Mouse (Mus musculus) lung, adult 2 months (tissue): Measurements from ENCODE around the gene Arid4a. TPM values are rescaled to one million over a fixed set of nuclear protein-coding genes. Genes with fewer than 3 reads are reported as not detected.

Experiments used
- DNase-seq: peaks from one replicate; pipeline ENCODE4 v3.0.0; 2022
- H3K4me1 ChIP-seq: fragments of 200-500 bp; 2 replicates; pipeline ENCODE4 v1.6.1; 2011; ENCODE audit warnings: low read length; ENCODE audit not compliant: control insufficient read depth, insufficient read depth
- H3K4me3 ChIP-seq: fragments of 200-500 bp; replicated peaks from 2 replicates; pipeline ENCODE3; 2011; ENCODE audit warnings: low read depth, mild to moderate bottlenecking, control low read depth, low read length; ENCODE audit errors: extremely low read depth
- CTCF ChIP-seq: fragments of 200-500 bp; IDR thresholded peaks from 2 replicates; pipeline ENCODE4 v1.5.1; 2011; ENCODE audit warnings: mild to moderate bottlenecking, low read length, control low read depth; ENCODE audit not compliant: insufficient read depth
- POLR2A ChIP-seq: fragments of 200-500 bp; IDR thresholded peaks from 2 replicates; pipeline ENCODE4 v1.6.1; 2011; ENCODE audit warnings: low read depth, mild to moderate bottlenecking, control low read depth, low read length, borderline replicate concordance; ENCODE audit errors: extremely low read depth
- WGBS: fragments of 180-500 bp; shearing (Covaris S2); methylation state at CpG from one replicate; pipeline ENCODE4 v1.1.7; 2018; 5-methylcytosine and 5-hydroxymethylcytosine counted together
- polyA plus RNA-seq: library from polyadenylated mRNA; depleted of rRNA; stranded (reverse); fragments of >200 nt; gene quantifications from 2 replicates; pipeline ENCODE4 v1.2.3, GENCODE M21; 2012

Gene Arid4a
- polyA plus RNA-seq, 1 experiment, result 5.4 TPM

GRCm38 (mm10) chr12:71048117-71048516 is 32.3 kb downstream of the Arid4a start:
- WGBS, result 0% methylated on average over 7 of the region's 7 CpGs
- TF ChIP-seq POLR2A (no peak), CTCF (no peak)
- Histone ChIP-seq H3K4me1 (peaks cover 19% of the 10 kb centered on the region), H3K4me3 (peak overlapping the region; percentile 44)
- DNase-seq, result peak; percentile 78

GRCm38 (mm10) chr12:71048561-71048960 is 32.8 kb downstream of the Arid4a start:
- DNase-seq, result no peak
- Histone ChIP-seq H3K4me3 (no peak overlapping the region), H3K4me1 (peaks cover 20% of the 10 kb centered on the region)
- TF ChIP-seq CTCF (no peak), POLR2A (no peak)
- WGBS, result 29% methylated on average over 1 of the region's 1 CpGs

DNA sequence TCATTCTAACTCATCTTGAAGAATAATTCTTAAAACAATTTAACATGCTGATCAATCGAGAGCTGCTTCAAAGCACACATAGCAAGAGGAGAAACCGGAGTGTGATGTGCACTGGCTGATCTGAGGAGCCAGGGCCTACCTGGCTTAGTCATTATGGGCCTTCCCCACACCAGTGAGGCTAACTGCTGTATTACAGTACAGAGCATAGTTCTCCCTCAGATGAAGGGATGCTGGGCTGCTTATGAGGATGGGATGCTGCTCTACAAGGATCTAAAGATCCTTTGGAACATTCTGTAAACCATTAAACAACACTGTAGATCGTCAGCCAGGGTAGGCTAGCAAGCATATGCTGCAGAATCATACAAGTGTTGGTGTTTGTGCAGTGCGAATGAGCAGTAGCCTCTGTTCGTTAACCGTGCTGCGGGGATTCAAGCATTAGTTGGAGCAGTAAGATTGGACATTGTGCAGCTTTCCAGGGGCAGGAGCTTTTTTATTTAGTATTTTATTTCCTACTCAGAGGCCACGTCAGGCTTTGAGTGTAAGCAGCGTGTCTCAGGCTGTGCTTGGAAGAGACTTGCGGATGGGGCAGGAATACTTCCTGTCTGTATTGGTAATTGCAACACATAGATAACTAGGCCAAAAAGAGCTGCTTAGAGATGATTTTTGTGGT is 33.9 kb downstream of the Arid4a start:
- TF ChIP-seq CTCF, result no peak
- TF ChIP-seq POLR2A, result no peak
- DNase-seq, result no peak
- H3K4me1 ChIP-seq, result peaks cover 20% of the 10 kb centered on the region
- peak overlapping the region; percentile 5 for H3K4me3 ChIP-seq
- WGBS, result 53% methylated on average over 10 of the region's 10 CpGs

DNA sequence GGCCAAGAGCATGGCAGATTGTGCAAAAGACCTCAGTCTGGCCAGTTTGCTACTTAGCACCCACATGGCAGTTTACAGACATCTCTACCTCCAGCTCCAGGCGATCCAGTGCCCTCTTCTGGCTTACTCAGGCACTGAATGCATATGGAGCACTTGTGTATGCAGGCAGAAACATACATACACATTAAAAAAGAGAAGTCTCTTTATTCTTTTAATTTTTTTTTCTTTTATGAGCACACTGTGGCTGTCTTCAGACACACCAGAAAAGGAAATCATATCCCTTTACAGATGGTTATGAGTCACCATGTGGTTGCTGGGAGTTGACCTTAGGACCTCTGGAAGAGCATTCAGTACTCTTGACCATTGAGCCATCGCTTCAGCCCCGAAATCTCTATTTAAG is 35.3 kb downstream of the Arid4a start:
- no peak overlapping the region for H3K4me3 ChIP-seq
- H3K4me1 ChIP-seq, result peaks cover 20% of the 10 kb centered on the region
- TF ChIP-seq CTCF, result peak; percentile 82
- no peak for TF ChIP-seq POLR2A
- WGBS, result 39% methylated on average over 3 of the region's 3 CpGs
- peak; percentile 29 for DNase-seq

- Histone ChIP-seq H3K4me1 (peaks cover 20% of the 10 kb centered on the region), H3K4me3 (no peak overlapping the region)
- TF ChIP-seq CTCF (no peak), POLR2A (no peak)
- no peak for DNase-seq
- WGBS, result 72% methylated on average over 7 of the region's 7 CpGs
These were observed 36.7 kb downstream of the Arid4a start for GRCm38 (mm10) chr12:71052341-71052995.

DNA sequence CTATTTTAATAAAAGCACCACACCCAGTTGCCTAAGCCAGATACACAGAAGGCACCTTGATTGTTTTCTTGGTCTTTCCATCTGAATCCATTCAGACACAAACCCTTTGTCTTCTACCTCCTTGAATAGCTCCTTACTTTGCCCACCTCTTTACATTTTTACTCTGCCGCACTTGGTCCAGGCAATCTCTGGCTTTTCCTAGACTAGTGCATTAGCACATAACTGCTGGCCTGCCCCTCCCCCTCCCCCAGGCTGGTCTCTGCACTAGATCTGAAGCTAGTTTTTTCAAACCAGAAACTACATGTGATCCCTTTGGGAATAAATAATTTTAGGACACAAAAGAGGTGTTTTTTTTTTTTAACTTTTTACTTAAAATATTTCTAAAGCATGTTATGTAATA is 37.2 kb downstream of the Arid4a start:
- 53% methylated on average over 1 of the region's 1 CpGs for WGBS
- H3K4me3 ChIP-seq, result no peak overlapping the region
- peaks cover 16% of the 10 kb centered on the region for H3K4me1 ChIP-seq
- TF ChIP-seq CTCF (no peak), POLR2A (no peak)
- DNase-seq, result no peak

- Histone ChIP-seq H3K4me1 (peaks cover 13% of the 10 kb centered on the region), H3K4me3 (no peak overlapping the region)
- DNase-seq, result no peak
- no peak for TF ChIP-seq CTCF
- WGBS, result 74% methylated on average over 1 of the region's 1 CpGs
These were observed 37.7 kb downstream of the Arid4a start for GRCm38 (mm10) chr12:71053486-71053885.

DNA sequence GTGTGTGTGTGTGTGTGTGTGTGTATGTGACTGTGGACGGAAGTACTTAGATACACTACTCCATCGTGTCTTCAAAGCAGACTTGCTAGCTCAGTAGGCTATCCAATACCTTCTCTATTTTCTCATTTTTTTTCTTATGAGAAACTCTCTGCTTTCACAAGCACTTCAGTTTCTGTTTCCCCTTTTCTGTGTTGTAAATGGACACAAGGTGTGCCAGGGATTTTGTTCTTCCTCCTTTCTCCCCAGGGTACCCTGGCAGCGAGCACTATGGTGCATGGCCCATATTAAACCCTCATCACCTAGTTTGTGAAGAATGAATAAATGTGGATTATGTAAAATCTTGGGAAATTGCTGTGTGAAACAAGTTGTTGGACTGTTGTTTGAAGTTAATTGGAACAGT is 39.7 kb downstream of the Arid4a start:
- 70% methylated on average over 3 of the region's 3 CpGs for WGBS
- Histone ChIP-seq H3K4me1 (peaks cover 6% of the 10 kb centered on the region), H3K4me3 (no peak overlapping the region)
- DNase-seq, result no peak
- TF ChIP-seq POLR2A (no peak), CTCF (no peak)

DNA sequence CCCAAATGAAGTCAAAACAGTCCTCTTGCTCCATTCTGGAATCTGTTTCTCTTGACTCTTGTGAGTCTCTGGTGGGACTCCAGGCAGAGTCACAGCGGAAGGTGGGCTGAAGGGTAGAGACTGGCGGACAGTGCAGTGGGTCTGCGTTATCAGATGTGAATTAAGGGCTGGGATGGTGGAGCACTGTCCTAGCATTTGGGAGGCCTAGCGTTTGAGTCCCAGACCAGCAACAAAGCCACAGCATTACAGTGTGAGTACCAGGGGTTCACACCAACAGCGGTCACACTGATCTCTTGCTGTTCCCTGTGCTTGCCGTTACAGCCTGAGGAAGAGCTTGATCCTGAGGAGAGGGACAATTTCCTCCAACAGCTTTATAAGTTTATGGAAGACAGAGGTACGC is 44.0 kb downstream of the Arid4a start:
- no peak for DNase-seq
- WGBS, result 92% methylated on average over 7 of the region's 7 CpGs
- no peaks in the 10 kb centered on the region for H3K4me1 ChIP-seq

GRCm38 (mm10) chr12:71069846-71070245 is 54.1 kb downstream of the Arid4a start:
- TF ChIP-seq POLR2A (no peak), CTCF (no peak)
- WGBS, result 91% methylated on average over 17 of the region's 17 CpGs
- Histone ChIP-seq H3K4me3 (no peak overlapping the region), H3K4me1 (no peaks in the 10 kb centered on the region)
- no peak for DNase-seq

More for the DNA sequence above, 44.0 kb downstream of the Arid4a start:
- TF ChIP-seq POLR2A, result no peak
- no peak for TF ChIP-seq CTCF
- no peak overlapping the region for H3K4me3 ChIP-seq
